Mouse (Mus musculus): ENCODE measurements around the gene Il1f5.

Gene Il1f5

GRCm38 (mm10) chr2:24276654-24277053, at the start of gene Il1f5:
TSS of gene Il1f5 (plus strand) at chr2:24276954.
- no peak for DNase-seq

DNA sequence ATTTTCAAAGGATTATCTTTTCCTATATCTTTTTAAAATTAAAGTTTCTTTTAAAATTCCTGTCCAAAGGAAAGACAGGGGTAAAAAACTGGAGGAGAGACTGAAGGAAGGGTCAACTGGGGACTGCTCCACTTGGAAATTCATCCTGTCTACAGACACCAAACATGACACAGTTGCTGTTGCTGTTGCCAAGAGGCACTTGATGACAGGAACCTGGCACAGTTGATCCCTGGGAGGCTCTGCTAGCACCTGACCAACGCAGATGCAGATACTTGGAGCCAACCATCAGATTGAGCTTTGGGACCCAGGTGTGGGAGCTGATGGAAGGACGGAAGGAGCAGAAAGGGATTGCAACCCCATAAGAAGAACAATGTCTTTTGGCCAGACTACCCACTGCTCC, 49.6 kb upstream of the Il1f5 start:
- no peak for DNase-seq

GRCm38 (mm10) chr2:24267503-24267902, 9.3 kb upstream of the Il1f5 start:
- DNase-seq: no peak

DNA sequence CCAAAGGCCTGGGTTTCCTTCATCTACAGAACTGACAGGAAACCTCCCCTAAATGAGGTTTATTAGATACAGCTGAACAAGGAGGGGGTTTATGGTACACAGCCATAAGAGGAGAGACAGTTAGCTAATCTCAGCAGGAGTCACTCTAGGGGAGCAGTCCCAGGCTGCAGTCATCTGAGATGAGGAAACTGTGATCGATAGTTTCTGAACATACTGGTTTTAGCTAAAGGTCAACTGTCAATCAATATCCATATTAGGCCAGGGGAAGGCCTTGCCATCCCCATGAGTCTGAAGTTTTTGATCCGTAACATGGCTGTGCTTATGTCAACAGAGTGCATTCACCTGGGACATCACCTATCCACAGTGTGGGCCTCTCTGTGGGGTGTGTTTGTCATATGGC, 3.1 kb upstream of the Il1f5 start:
- DNase-seq: no peak

- no peak for DNase-seq
Observed at GRCm38 (mm10) chr2:24275146-24275545, 1.6 kb upstream of the Il1f5 start.

- no peak for DNase-seq
Observed at GRCm38 (mm10) chr2:24290896-24291295, 14.1 kb downstream of the Il1f5 start, which contains the start of gene Il1f10. TSS of gene Il1f10 (plus strand) at chr2:24291196.

- no peak for DNase-seq
Observed at GRCm38 (mm10) chr2:24294616-24295015, 17.9 kb downstream of the Il1f5 start.

GRCm38 (mm10) chr2:24296837-24297236, 20.1 kb downstream of the Il1f5 start:
- DNase-seq: peak; percentile 13 to 56

GRCm38 (mm10) chr2:24311302-24312001, 34.7 kb downstream of the Il1f5 start:
- no peak for DNase-seq

GRCm38 (mm10) chr2:24316919-24317318, 40.2 kb downstream of the Il1f5 start:
- DNase-seq: no peak

GRCm38 (mm10) chr2:24317919-24318598, 41.3 kb downstream of the Il1f5 start:
- DNase-seq: no peak
